Mouse (Mus musculus) lung, postnatal 0 days (tissue): ENCODE measurements around the gene Nmur2.

ENCODE experiments used
- CTCF ChIP-seq: IDR thresholded peaks from 2 replicates; pipeline ENCODE4 v1.5.1; 2016; ENCODE audit warnings: antibody characterized with exemption, mild to moderate bottlenecking
- EP300 ChIP-seq: IDR thresholded peaks from 2 replicates; pipeline ENCODE4 v1.6.1; 2016; ENCODE audit warnings: antibody characterized with exemption, mild to moderate bottlenecking, control low read depth

- TF ChIP-seq CTCF (no peak), EP300 (no peak)
Measured at GRCm38 (mm10) chr11:56026854-56027253, 14.0 kb downstream of the Nmur2 start.
